Mouse (Mus musculus): ENCODE results near the gene Ift27.

Ift27 gene

DNA sequence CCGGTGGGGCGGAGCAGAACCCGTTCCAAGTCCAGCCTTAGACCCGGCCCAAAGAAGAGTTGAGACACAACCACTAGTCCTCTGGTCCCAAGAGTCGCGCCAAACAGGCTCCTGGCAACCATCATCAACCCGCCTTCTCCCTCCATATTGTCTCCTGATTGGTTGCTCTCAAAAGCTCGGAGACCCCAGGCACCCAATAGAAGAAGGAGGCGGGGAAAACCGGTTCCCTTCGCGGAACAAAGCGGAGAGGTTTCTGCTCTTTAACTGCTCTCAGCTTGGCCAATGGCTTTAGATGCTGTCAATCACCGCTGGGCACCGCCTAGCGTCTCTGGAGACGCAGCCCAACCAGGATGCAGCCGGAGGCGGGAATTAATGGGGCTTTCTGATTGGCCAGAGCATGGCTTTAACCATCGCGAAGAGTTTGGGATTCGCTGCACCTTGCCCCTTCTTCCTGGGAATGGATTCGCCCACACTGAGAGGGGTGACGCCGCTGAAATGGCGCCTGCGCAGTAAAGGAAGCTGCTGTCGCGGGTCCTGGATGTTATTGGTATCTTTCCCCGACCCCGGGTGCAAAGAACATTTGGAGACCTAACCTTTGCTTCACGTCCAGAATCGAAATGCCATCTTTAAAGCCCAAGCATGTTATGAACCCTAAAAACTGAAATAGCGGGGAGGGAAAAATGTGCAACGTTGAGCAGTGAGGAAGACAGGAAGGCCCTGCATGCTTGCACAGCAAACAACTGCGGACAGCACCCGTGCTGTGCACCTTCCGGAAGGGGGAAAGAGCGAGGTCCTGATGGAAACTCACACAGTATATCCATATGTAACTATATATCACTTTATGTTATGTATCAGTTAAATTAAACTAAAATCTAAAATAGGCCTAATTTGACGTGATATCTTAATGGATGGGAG, at the start of gene Ift27:
TSS of gene Ift27 (minus strand) at position 136 of the 915 bp plus-strand sequence.
- DNase-seq (ENCODE audit: low spot score) = peak; percentile 93

DNA sequence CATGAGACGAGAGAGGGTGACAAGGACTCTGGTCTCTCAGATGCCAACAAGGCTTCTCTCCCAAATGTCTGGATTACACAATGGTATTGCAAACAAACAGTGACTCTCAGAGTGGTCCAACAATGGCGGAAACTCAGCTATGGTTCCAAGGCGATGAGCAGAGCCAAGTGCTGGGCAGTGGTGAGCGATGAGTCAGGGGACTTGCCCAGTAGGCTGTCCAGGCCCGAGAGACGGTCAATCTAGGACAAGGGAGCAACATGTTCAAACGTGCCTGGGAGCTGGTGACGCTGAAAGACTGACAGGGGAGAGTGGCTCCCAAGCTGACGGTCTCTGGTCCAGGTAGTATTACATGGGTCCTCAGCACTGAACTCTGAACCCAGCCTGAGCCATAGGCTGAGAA, 41.4 kb upstream of the Ift27 start:
- no peak for DNase-seq (ENCODE audit: low spot score)

DNA sequence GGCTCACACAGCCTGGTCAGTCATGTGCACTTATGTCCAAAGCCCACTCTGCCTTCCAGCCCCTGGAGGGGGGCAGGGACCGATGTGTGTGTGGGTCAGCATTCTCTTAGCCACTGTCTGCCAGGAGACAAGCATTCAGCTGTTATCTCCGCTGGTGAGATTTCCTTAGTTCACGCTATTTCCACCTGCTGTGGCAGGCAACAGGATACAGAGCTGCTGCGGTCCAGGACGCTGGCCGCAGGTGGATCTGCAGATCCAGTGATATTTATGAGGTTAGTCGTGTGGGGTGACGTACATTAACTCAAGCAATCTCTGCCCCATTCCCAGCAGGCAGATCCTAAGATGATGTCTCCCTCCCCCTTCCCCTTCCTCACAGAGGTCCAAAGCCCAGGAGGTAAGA, 37.5 kb upstream of the Ift27 start:
- DNase-seq (ENCODE audit: low spot score) = no peak

DNA sequence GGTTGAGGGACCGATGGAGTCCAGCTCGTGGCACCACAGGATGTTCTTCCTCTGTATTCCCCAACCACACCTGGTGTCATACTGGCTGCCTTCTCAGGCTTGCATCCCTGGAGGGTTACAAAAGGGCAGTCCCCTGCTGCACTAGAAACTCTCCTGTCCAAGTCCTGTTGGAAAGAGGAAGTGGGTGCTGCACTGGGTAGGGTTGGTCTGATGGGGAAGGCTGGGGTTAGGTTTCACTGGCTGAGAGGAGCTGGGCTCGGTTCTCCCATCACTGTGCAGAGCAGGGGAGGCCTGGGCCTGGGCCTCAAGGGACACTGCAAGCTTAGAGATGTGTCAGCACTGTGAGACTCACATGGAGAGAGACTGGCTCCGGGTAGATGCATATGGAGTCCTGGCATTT, 36.3 kb upstream of the Ift27 start:
- no peak for DNase-seq (ENCODE audit: low spot score)

DNA sequence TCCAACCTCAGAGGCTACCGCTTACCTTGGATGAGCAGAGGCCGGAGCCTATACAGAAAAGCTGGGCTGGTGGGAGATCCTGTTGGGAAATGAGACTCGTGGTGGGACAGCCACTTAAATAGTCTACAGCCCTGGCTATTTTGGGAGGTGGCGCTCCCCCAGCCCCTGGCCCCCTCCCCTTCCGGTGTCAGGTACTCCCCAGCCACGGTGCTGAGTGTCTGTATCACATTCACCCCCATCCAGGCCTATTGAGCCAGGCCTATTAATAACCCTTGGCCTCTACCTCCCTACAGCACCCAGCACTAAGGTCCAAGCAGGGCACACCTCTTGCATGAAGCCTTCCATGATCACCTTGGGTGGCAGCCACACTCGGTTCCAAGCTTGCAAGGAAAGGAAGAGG, 32.4 kb upstream of the Ift27 start, which contains the start of gene Pvalb:
TSS of gene Pvalb (minus strand) at position 89 of the 400 bp plus-strand sequence.
- DNase-seq (ENCODE audit: low spot score) = no peak

DNA sequence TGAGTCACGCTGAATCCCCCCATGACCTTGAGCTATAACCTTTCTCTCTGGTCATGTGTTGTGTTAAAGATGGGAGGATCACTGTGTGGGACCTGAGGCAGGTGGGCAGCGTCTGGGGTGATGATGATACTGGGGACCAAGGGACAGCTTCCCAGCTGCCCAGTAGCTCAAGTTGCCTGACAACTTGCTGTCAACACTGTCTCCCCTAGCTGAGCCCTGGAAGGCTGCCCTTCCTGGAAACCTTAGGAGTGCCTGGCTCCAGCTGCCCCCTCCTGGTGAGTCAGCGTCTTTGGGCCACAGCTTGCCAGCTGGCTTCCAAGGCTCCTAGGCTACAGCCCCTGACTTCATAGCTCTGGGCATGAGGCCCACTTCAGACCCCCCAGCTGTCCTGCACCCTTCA, 31.3 kb upstream of the Ift27 start:
- peak; percentile 41 for DNase-seq (ENCODE audit: low spot score)

DNA sequence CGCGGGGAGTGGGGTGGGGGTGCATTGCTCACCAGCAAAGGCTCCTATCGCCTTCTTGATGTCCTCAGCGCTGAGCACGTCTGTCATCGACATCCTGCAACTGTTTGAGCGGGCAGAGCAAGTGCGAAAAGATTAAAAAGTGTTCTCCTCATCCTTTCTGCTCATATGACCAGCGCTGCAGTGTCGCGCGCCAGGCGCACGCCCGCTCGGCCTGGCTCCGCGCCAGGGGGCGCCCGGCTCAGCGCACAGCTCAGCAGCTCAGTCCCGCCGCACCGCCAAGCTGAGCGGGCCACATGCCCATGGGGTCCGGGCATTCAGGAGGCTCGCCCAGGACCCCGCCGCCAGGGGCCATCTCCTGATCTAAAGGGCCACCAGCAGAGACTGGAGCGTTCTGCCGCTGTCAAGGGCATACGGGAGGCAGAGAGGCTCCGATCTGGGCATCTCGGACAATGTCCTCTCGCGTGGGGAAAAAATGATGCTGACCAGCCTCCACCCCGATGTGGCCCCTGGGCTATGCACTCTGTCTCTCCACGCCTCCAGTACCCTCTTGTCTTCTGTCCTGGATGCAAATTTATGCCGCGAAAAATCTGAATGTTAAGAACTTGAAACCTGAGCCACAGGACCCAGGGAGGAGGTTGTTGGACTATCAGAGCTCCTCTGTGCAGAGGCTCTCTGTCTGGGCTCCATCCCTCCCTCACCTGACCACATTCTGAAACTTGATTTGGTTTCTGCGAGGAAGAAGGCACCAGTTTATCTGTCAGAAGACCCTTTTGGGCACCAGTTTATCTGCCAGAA, 30.3 kb upstream of the Ift27 start:
- DNase-seq (ENCODE audit: low spot score) = peak; percentile 47

DNA sequence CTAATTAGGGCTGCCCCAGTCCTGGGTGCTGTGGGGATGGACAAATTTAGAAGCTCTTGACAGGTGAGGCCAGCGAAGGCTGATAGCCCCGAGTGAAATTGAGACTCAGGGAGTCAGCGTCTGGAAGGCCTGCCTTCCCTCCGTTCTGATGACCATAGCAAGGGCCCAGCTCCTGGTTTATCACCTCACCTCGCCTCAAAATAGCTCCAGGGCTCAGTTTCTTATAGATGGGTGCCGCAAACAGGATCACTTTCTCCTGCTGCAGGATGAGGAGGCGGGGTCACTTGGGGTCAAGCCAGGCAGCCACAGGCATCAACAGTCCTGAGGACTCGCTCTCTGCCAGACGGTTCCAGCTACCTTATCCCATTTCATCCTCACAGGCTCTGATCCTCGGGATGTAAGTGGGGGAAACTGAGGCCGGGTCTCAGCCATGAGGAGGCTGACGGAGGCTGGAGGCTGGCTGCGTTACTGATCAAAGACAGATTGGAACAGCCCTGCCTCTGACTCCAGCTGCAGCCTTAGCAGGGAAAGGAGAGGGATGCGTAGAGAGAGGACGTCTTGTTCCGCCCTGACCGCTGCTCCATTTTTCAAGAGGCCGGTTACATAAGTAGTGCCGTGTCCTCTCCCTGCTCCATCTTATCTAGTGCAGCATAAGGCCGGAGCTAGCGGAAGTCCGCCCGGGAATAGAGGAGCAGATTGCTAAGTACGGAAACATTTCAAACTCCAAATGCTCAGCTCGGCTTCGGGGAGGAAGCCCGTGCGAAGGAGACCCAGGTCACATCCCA, 21.4 kb upstream of the Ift27 start:
- DNase-seq (ENCODE audit: low spot score) = no peak

DNA sequence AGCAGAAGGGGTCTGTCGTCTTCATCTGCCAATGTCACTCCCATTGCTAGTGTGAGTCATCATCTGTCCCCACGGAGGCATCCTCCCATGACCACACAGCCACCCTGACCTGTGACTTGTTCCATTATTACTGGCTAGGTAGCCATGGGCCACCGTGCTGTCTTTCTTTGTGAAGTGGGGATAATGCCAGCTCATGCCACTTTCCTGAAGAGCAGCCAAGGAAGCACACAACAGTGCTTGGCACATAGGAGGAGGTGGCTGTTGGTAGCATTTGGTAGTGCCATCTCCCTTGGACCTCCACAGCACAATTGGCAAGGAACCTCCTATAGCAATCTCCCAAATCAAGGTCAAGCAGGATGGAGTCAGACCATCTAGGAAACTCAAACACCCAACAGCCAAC, 20.4 kb upstream of the Ift27 start:
- no peak for DNase-seq (ENCODE audit: low spot score)

DNA sequence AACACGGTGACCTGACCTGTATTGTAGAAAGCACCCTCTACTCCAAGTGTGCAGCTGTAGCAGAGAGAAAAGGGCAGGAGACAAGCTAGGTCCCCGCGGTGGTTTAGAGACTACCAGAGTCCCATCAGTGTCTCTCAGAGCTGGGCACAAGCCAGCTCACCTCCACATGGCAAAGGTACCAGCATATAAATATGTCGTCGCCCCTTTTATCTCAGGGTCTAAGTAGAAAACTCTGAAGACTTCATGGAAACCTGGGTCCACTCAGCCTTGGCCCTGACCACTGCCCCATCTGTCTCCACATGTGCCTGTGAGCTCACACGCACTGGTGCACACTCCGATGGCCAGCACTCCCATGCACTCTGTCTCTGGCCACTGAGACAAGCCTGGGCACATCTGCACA, 15.7 kb upstream of the Ift27 start:
- no peak for DNase-seq (ENCODE audit: low spot score)

DNA sequence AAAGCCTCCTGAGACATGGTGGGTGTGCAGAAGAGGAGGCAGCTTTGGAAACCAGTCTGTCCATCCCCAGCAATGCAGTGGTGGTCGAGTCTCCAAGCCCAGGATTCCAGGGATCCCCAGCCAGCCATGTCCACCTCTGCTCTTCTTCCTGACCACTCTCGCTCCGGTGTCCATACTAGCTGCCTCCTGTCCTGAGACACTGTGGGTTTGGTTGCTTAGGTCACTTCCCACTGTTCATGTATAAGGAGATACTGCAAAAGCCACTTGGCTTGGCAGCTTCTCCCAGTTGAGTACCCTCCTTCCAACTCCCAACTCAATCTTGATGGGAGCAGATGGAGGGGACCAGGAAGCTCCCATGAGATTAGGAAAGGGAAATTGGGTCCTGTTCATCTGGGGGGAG, 14.6 kb upstream of the Ift27 start:
- DNase-seq (ENCODE audit: low spot score) = no peak

DNA sequence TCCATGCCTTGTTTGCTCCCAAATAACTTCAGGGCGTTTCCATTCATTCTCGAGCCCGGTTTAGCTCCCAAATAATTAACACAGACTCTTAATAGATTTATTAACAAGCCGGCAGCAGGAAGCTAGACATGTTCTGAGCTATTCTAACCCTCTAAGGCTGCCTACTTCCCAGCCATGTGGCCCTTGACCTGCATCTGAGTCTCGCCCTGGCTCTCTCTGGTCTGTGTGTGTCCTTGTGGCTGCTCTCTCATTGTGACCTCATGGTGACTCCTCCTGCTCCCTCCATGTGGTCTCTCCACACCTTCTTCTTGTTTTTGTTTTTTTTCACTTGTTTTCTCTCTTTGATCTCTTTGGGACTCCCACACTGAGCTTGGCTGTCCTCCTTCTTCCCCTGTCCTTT, 13.0 kb upstream of the Ift27 start:
- DNase-seq (ENCODE audit: low spot score) = no peak

DNA sequence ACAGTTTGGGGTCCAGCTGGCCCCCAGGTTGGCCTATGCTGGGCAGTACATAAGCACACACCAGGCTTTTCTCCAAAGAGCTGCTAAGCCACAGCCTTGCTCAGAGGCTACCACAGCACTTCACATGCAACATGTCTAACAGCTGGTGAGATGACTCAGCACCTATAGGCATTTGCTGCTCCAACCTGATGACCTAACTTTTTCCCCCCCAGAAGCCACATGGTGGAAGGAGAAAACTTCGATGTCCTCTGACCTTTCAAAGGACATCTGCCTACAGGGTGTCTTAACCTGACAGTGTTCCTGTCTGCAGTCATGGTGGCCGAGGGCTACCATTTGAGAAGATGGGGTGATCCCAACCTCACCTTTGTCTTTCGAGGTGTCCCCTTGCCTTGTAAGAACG, 11.7 kb upstream of the Ift27 start:
- DNase-seq (ENCODE audit: low spot score) = no peak

DNA sequence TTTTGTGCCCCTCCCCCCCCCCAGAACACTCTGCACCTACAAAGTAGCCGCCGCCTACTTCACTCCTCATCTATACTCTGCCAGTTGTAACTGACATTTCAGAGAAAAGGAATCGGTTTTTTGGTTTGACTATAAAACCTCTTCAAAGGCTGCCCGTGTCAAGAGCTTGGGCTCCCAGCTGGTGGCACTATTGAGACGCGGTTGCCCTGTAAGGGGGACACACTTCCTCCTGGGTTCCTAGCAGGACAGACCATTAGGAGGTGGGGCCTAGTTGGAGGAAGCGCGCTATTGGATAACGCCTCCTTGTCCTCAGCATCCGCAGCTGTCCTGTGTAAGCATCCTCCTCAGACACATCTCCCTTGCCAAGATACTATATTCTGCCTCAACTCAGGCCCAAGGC, 10.9 kb upstream of the Ift27 start:
- peak; percentile 22 for DNase-seq (ENCODE audit: low spot score)

DNA sequence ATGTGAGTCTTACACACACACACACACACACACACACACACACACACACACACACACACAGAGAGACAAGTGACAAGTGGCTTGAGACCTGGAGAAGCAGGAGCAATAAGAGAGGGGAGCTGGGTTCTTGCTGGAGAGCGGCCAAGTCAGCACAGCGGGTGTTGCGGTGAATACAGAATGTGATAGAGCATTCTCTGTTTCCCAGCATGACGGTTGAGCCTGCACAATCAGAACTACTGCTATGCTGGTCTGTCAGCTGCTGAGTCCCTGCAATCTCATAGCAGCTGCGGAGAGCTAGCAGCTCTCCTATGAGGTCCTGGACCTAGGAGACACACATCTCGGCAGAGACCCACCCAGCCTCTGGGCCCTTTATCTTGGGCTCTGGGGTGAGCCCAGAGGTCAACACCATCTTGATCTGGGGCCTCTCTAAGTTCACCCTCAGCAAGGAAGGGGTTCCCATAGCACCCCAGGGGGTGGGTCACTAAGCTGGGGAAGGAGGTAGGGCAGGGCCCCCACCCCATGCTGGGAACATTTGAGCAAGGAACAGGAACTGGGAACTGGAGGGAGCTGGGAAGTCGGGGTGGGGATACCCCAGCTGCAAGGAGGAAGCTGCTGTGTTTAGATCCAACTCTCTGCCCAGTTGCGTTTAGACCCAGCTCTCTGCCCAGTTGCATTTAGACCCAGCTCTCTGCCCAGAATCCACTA, 7.9 kb upstream of the Ift27 start:
- no peak for DNase-seq (ENCODE audit: low spot score)

DNA sequence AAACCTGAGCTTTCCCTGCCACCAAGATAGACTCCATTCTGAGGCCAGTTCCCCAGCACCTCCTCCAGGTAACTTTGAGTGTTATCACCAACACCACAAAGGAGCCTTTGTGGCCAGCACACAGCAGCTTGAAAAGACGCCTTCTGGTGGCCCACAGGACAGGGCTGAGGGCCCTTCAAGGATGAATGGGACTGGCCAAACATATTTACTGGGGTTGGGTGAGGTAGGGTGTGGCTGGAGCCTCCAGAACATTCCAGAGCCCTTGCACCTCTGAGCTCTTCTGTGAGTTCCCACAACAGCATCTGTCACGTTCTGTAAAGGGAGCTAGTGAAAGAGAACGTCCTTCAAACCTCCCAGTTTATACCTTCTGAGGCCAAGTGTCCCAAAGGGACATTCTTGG, 5.9 kb upstream of the Ift27 start:
- DNase-seq (ENCODE audit: low spot score) = no peak

DNA sequence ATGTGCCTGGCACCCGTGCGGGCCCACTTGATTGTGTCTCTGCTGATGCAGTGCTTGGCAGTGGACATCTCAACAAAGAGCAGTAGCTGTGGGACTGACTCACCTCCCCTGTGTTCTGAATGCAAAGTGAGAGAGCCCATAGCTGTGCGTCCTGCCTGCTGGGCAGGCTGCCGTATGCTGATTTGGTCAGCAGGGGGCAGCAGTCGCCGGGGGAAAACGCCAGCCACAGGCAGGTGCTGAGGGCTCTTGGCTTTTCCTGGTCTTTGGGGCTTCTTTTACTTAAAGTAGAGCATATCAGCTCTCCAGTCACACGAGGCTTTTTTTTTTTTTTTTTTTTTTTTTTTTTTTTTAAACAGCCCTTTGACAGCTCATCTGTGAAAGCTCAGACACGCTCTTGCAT, 4.5 kb upstream of the Ift27 start:
- peak; percentile 79 for DNase-seq (ENCODE audit: low spot score)

DNA sequence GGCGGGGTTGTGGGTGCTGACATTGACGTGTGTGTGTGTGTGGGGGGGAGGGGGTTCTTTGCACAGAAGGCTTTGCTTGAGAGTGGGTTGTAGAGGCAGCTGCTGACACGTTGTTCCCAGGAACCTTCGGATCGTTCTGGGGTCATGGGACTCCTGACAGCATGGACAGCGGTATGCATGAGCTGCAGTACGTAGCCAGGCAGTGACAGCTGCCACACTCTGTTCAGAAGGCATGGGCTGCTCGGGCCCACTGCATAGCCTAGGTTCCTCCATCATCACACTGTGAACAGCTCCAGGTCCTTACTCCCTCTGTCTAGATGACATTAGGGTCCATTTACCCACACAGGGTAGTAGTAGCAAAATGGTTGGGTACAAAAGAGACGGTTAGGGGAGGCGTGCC, 3.4 kb upstream of the Ift27 start:
- no peak for DNase-seq (ENCODE audit: low spot score)

DNA sequence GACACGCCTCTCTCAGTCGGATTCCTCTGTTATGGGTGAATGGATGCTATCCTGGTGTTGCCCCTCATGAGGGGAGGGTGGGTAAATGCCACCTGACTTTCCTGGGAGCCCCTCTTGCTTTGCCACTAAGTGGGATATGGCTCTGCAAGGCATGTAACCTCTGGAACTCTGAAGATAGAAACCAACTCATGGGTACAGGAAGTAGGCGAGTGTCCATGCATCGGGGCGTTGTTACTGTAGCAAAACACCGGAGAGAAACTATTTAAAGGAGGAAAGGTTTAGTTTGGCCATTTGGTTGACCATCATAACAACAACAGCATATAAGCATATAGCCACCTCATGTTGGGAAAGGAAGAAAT, 959 bp upstream of the Ift27 start:
- DNase-seq (ENCODE audit: low spot score) = no peak

DNA sequence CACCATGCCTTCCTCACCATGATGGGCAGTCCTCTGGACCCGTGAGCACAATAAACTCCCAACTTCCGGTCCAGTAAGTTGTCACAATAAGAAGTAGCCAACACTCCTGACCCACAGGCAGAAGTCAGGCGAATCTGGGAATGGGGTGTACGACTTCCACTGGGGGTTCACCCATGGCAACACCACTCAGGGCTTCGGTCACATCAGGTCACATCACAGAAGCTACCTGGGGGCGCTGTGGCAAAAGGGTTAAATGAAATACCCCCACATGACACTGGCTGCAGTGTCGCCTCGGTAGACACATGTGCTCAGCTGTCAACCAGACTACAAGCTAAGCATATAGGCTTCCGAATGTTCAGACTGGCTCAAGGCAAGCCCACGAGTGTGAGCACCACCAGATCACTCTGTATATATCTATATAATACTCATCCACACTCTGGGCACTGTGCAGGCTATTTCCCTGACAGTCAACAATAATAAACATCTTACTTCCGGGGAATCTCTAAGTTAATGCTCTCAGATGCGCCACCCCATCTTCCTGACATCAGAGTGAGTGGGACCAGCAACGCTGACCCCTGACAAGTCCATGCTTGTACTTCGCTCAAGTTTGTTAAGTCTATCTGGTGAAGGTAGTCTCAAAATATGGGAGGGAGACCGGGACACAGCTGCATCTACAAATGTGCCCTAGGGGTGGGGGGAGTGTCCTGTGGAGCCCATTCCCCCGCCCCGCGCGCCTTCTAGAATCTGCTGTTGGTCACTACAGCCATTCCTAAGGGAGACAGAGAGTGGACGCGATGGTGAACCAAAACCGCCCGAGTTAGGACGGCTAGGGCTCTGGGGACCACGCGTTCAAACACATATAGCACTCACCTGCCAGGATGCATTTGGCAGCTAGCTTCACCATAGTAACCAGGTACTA, 749 bp downstream of the Ift27 start:
- no peak for DNase-seq (ENCODE audit: low spot score)

Measured in ovary, postnatal 36 days (tissue).